Mouse (Mus musculus): ENCODE data around the gene Fli1.

The Fli1 gene

DNA sequence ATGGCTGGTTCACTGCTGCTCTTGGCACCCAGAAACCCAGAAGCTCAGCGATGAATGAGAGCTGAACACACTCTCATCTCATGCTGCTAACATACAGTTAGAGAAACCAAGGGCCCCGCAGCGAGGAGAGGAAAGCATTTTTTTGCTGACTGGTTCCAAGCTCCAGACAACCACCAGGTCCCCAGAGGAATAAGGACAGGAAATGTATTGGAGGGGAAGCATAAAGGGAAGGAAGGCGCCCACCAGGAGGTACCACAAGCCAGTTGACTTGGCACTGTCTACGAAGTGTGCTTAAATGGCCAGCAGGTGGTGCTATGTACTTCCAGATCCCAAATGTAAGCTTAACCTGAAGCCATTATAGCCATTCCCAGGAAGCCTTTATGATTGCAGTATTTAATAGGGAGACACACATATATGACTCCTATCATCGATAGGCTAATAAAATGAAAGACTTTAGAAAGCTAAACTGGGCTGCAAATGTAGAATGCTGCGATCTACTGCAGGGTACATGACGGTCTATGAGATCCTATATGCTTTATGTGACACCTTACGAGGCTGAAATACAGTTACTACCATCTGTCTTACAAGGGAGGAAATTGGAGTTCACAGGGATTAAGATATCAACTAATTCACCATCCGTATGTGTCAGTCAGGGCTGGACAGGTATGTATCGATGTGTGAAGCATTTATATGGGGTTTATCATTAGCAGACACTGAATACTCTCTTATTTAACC is 137.3 kb downstream of the Fli1 start:
- peak; percentile 96 for DNase-seq

DNA sequence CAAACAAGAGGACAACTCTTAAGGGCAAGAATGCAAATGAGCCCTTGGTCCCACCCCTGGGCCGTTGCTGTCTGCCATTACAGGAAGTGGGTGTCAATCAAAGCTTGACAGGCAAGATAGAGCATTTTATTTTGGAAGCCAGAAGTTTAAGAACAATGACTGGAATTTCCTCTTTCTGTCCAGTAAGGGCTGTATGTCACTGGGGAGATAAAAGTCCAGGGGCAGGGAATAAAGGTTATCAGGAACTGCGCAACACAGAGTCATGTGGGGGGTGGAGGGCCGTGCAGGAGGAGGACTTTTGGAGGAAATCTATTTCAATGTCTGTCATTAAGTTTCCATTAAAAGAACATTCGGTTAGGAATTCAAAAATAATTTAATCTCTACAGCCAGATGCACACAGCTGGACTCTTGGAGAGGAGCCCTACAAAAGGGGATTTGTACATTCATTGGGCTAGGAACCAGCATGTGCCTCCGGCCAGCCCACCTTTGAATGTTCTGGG is 141.9 kb downstream of the Fli1 start:
- DNase-seq: peak; percentile 97

DNA sequence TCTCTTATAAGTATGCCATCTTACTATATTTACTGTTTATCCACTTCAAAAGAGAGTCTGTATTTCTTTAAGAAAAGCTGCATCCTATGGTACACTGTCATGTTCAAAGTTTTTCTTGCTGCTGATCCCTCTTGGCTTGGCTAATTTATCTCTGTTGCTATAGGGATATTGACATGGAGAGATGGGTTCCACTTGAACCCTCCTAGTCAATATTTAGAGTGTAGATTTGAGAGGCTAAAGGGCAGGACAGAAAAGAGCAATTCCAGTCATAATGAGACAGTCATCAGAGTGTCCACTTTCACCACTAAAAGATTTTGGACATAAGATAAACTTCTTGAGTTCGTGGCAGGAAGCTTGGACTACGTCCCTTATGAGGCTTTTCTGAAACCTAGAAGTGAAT is 142.4 kb downstream of the Fli1 start:
- DNase-seq: no peak

DNA sequence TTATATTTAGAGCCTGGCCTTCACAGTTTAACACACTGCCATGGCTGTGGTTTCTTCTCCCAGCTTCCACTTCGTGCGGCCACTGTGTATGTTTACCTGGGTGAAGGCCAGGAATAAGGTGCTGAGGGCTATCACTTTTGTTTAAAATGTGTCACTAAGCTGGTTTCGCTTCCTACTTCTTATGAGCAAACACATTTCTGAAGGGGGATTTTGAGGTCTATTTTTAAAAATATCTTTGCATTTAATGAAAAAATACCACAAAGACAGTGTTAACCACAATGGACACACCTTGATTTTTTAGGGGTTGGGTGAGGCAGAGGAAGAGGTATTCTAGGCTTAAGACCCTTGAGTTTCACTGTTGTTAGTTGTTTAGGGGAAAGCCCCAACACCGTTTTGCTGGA is 147.9 kb downstream of the Fli1 start:
- no peak for DNase-seq

DNA sequence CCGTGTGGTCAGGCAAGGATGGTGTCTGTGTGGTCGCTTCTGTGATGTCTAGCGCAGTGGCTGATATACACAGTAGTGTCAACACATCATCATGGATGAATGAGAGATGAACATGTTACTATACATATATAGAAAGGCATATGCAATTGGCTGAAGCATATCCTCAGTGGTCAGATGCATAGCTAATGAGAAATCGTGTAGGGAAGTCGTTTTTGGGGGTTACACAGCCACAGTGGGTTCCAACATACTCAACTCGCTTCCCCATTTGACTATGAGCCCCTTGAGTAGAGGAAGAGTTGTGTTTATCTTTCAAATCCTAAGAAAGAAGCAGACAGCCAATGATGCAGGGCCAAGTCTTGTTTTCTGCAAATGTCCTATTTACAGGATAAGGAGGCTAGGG is 149.9 kb downstream of the Fli1 start:
- DNase-seq: no peak

DNA sequence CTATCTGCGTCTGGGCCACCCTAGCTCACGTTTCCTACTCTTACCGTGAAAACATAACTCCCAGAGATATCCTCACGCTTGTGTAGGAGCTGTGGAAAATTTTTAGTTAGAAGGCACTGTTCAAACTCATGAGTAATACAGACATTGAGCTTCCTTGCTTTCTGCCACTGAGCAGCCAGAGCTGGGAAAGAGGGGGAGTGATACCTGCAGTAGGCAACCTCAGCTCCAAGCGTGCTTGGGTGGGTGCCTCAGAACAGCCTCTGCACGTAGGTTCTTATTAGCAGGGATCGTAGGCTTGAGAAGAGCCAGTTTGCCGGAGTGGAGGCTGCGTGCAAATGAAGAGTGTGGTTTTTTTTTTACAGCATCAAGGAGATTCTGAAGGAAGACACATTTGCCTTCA is 151.0 kb downstream of the Fli1 start:
- DNase-seq: no peak

DNA sequence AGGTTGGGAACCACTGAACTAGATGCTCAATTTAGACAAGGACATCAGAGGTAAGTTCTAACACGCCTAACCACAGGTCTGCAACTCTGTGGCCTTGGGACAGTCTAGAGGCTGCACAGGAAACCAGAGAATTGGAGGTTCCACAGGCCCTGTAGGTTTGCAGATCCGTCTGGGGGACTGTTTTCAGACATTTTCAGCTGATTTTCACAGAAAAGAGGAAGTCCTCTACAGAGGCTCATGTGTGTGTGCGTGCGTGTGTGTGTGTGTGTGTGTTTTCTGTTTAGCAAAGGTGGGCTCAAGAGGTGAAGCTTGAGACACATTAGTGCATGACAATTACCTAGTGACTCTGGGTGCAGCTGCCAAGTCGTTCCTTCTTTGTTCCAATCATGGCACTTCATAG is 151.6 kb downstream of the Fli1 start:
- peak; percentile 71 for DNase-seq

DNA sequence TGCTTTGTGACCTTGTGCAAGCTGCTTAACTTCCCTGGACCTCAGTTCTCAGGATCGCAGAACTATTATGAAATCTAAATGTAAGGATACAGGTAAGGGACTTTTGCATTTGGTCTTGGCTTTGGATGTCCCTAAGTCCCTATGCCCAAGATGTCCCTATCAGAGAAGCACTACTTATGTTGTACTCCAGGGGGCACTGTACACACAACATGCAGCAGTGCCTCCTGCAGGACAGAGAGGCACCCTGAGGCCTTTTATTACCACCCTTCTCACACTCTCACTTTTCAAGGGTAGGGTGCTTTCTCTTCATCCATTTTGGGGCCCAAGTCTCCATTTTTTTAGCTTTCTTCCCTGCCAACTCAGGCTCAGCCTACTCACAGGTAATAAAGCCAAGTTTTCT is 154.5 kb downstream of the Fli1 start:
- DNase-seq: peak; percentile 73

DNA sequence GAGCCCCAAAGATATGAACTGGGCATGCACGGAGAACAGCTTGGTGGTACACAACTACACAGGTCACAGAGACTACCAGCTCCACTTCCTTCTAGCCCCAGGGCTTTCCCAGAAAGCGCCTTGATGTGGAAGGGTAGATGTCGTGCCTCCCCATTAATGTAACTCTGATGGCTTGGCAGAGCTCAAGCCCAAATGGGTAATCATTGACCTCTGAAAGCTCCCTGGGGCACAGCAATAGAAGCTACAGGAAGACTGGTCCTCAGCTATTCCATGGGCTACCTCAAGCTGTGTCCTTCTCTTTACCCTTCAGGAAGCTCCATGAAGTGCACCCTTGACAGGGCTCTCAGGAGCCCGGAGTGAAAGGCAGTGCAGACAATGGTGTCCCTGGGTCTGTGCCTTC is 157.8 kb downstream of the Fli1 start:
- peak; percentile 58 for DNase-seq

DNA sequence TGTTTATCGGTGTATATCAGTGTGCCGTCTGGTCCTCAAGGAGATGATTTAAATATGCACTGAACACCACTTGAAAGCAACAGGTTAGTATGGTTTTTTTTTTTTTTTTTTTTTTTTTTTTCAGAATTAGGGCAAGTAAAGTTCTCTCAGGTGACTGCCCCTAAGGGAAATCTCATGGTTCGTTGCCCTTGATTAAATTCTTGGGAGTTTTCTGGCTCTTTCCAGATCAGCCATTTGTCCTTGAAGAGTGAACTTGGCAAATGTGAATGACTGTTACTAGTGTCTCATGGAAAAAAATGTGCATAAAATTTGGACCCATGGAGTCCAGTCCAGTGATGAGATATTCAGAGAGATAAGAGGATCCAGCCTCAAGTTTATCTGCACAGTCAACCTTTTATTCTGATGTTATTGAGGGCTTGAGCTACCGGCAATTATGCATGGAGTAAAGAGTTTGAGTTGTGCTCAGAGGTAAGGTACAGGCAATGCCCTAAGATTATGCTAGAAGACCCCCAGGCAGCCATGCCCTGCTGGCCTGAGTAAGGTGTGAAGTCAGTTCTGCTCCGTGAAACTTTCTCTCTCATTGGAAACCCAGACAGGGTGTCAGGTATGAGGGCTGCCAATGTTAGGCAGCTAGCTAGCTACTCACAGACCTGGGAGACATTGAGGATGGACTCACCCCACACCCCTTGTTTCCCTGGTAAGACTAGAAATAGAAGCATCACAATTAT is 165.6 kb downstream of the Fli1 start:
- DNase-seq: peak; percentile 70

DNA sequence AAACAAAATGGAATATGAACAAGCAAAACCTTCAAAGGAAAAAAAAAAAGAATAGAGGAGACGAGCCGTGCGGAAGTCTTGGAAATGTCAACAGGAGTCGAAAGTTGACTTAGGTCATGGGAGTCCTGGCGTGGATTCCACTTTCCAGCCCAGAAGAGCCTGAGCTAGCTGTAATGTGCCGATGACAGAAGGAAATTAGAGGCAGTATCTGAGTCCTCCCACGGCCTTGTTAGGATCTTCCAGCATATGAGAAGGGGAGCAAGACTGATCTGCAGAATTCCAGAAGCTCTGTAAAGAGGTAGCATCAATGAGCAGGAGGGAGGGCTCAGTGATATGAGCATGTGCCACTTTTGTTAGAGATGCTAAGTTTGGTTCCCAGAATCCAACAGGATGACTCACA is 166.6 kb downstream of the Fli1 start:
- DNase-seq: peak; percentile 90

DNA sequence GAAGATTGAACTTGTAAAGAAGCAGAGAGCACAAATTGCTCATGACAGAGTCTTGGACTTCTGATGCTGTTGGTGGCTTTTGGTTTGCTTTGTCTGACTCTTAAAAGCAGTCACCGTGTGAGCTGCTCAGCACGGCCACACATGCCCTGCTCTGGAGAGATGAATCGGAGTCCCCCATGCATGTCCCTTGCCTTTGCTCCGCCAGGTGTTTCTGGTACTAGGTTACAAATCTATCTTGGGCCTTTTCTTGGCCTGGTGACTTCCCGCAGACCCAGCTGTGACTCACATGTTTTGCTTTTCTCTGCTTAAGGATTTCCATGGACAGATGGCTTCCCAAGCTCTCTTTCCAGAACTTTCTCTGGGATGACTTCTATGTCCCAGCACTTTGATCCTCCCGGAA is 169.0 kb downstream of the Fli1 start:
- DNase-seq: peak; percentile 81
